Mouse (Mus musculus) neural tube, embryonic 13.5 days (tissue): ENCODE measurements around the gene Mast4. TPM values are rescaled to one million over a fixed set of nuclear protein-coding genes. Genes with fewer than 3 reads are reported as not detected.

Source experiments
- ATAC-seq: fragments of 200-750 bp; cut with Nextera tagmentation; 2 replicates; pipeline ENCODE4 v1.8.0; 2017; ENCODE audit warnings: low read depth, mild to moderate bottlenecking, moderate TSS enrichment, moderate library complexity
- H3K27ac ChIP-seq: fragments of 300-500 bp; sonication (generic); replicated peaks from 2 replicates; pipeline ENCODE4 v1.5.1; 2015; ENCODE audit warnings: moderate library complexity, mild to moderate bottlenecking, inconsistent platforms
- H3K27me3 ChIP-seq: fragments of 300-500 bp; sonication (generic); 2 replicates; pipeline ENCODE4 v1.6.1; 2015; ENCODE audit warnings: mild to moderate bottlenecking, inconsistent platforms
- H3K36me3 ChIP-seq: fragments of 300-500 bp; sonication (generic); 2 replicates; pipeline ENCODE4 v1.6.1; 2015; ENCODE audit warnings: mild to moderate bottlenecking, inconsistent platforms
- H3K4me1 ChIP-seq: fragments of 300-500 bp; sonication (generic); replicated peaks from 2 replicates; pipeline ENCODE4 v1.6.1; 2015; ENCODE audit warnings: inconsistent platforms
- H3K4me2 ChIP-seq: fragments of 300-500 bp; sonication (generic); 2 replicates; pipeline ENCODE4 v1.6.1; 2015; ENCODE audit warnings: inconsistent platforms, mild to moderate bottlenecking, moderate library complexity
- H3K4me3 ChIP-seq: fragments of 300-500 bp; sonication (generic); 2 replicates; pipeline ENCODE4 v1.5.1; 2015; ENCODE audit warnings: mild to moderate bottlenecking, inconsistent platforms
- H3K9ac ChIP-seq: fragments of 300-500 bp; sonication (generic); 2 replicates; pipeline ENCODE4 v1.6.1; 2015; ENCODE audit warnings: moderate library complexity, mild to moderate bottlenecking, inconsistent platforms
- H3K9me3 ChIP-seq: fragments of 300-500 bp; sonication (generic); 2 replicates; pipeline ENCODE4 v1.6.1; 2016; ENCODE audit warnings: inconsistent platforms
- WGBS: fragments of 180-500 bp; shearing (Covaris S2); methylation state at CpG from one replicate; pipeline ENCODE4 v1.1.7; 2015; 5-methylcytosine and 5-hydroxymethylcytosine counted together
- polyA plus RNA-seq: library from polyadenylated mRNA; unstranded; fragments of >200 nt; fragmentation: Nextera tagmentation; extraction: Ambion mirVana; gene quantifications from 2 replicates; pipeline ENCODE4 v1.2.1, GENCODE M21; 2015

The Mast4 gene
- polyA plus RNA-seq, 1 experiment from 2014 or later = 19.5 TPM

DNA sequence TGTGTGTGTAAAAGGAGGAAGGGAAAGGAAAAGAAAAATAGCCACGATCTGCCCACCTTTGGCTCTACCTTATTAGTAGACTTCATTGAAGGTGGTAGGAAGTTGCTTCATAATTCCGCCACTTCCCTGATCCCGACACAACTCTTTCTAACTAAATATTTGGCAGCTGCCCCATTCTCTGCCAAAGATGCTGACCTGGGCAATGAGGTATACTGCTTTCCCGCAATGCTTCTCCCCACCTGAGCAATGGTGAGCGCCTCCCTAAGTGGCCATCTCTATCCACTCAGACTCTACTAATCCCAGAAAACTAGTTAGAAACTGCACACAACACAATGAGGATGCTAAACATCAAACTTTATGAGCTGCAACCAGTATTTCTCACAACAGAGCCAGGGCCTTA, 129.1 kb downstream of the Mast4 start:
- H3K27ac ChIP-seq = no peak overlapping the region
- ATAC-seq = no peak
- no peaks in the 10 kb centered on the region for H3K27me3 ChIP-seq
- no peaks in the 10 kb centered on the region for H3K4me1 ChIP-seq
- H3K9ac ChIP-seq = no peak overlapping the region
- no peaks in the 10 kb centered on the region for H3K36me3 ChIP-seq
- no peak overlapping the region for H3K4me3 ChIP-seq
- H3K9me3 ChIP-seq = no peaks in the 10 kb centered on the region
- WGBS = 94% methylated on average over 5 of the region's 5 CpGs
- H3K4me2 ChIP-seq = no peak overlapping the region

DNA sequence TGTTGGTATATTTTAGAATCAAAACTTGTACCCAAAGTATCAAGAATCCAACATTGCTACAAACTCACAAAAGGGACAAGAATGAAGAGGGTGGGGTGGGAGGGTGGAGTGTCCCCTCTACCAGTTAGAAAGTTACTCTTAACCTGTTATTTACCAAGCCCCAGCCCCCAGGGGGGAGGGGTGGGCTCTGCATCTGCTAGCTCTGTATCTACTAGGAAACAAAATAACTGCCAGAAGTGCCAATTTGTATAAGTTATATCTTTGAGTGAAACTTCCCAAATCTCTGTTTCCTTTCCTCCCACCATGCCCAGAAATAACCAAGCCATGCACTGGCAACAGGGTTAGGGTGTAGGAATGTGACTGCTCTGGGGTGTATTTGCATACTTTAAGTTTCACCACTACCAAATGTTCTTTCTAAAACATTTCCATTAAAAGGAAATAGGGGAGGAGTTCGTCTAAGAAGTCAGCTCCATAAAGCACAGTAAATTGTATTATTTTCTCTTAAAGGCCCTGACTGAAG, 130.9 kb downstream of the Mast4 start:
- Histone ChIP-seq H3K4me3 (no peak overlapping the region), H3K4me2 (no peak overlapping the region), H3K9ac (no peak overlapping the region), H3K4me1 (peaks cover 4% of the 10 kb centered on the region; the same call in 1 of the 2 replicates), H3K27ac (no peak overlapping the region), H3K27me3 (no peaks in the 10 kb centered on the region), H3K9me3 (no peaks in the 10 kb centered on the region), H3K36me3 (no peaks in the 10 kb centered on the region)
- no peak for ATAC-seq
- WGBS = 39% methylated on average over 1 of the region's 1 CpGs

DNA sequence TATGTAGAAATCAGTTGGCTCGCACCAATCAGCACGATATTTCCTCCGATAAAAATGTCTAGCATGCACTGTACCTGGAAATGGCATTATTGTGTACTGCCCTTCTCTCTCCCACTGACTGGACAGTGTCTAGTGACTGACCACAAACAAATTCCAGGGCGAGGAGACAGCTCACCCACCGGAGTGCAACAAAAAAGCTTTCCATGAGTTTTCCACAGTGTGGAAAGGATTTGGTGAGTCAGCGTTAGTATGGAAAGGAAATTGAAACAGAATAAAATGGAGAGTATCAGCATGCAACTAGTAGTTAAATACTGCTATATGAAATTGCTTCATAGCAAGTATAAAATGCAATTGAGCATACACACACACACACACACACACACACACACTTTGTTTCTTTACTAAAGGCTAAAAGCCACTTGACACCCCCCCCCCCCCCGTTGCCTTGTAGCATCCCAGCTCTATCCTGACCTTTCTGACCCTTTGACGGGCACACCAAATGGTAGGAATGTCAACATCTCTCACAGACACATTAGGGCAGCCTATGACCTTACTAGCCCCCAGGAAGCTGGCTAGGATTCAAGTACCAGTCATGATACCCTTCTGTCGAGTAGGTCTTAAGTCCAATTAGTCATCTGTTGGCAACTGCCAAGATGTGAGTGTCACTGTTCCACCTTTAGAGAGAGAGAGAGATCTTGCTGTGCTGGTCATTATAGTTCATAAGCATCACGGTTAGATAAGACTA, 133.1 kb downstream of the Mast4 start:
- H3K36me3 ChIP-seq = no peaks in the 10 kb centered on the region
- no peak overlapping the region for H3K4me3 ChIP-seq
- no peak for ATAC-seq
- no peak overlapping the region for H3K9ac ChIP-seq
- no peak overlapping the region for H3K4me2 ChIP-seq
- peaks cover 8% of the 10 kb centered on the region; the same call in 1 of the 2 replicates for H3K4me1 ChIP-seq
- H3K27ac ChIP-seq = no peak overlapping the region
- WGBS = 80% methylated on average over 10 of the region's 10 CpGs
- no peaks in the 10 kb centered on the region for H3K9me3 ChIP-seq
- H3K27me3 ChIP-seq = no peaks in the 10 kb centered on the region

DNA sequence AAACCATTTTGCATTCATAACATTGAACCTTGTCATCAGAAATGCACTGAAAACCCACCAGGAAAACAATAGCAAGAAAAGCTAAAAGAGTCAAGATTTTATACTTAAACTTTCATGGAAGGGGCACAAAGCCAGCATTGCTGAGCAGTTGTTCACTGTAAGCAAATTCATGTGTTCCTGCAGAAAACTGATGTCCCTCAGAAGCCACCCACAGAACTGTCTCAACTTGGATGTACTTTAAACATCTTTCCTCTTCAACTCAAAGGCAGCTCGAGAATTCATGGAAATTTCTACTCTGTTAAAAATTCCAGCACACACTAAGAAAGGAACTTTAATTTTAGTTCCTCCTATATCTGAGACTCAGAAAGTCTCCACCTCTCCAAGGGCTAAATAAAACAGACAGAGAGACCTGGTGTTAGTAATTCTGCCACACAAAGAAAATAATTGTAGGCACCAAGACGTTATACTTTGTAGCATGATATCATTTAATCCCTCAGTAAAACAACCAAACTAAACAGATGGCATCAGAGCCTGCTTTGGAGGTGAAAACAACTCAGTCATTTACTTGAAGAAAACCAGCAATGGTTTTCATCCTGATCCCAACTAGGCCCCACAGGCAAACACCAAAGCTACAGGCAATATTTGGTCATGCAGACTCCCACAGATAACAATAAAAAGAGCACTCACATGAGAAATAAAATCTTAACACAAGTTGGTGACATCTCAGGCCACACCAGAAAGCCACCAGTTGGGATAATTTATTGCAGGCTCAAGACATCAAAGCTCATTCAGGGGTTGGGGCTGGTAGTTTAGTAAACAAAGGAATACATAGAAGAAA, 134.3 kb downstream of the Mast4 start:
- Histone ChIP-seq H3K27me3 (no peaks in the 10 kb centered on the region), H3K36me3 (no peaks in the 10 kb centered on the region), H3K9me3 (no peaks in the 10 kb centered on the region), H3K4me1 (peaks cover 8% of the 10 kb centered on the region; the same call in 1 of the 2 replicates), H3K27ac (no peak overlapping the region), H3K9ac (no peak overlapping the region), H3K4me3 (no peak overlapping the region), H3K4me2 (no peak overlapping the region)
- 70% methylated on average over 2 of the region's 2 CpGs for WGBS
- no peak for ATAC-seq

DNA sequence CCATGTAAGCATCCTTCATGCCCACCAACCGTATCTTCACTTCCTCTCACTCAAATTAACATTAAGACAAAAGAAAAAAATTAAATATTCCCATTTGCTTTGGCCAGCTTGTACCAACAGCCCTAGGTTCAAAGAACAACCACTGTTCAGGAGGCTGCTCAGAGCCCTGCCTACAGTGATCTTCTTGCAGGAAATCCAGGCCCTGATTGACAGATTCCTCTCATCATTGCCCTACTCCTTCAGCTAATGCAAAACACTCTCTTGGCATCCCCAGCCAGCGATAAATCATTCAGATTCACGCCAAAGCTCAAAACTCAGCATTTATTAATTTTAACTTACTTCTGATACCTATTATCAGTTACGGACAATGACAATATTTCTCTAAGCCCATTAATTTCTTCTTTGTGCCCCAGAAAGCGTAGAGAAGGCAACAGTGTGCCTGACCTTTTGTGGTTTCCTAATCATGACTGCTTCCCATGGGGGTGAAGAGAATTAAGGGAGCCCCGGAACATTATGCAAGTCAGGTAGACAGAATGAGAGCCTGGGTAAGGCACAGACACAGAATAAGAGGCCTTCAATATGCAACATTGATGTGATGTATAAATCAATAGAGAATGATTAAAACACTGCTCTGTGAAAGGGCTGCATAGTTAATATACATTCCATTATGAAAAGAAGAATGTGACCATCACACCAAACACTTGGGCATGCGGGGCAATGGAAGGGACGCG, 135.9 kb downstream of the Mast4 start:
- Histone ChIP-seq H3K9ac (no peak overlapping the region), H3K4me1 (peaks cover 8% of the 10 kb centered on the region; the same call in 1 of the 2 replicates), H3K9me3 (no peaks in the 10 kb centered on the region), H3K27me3 (no peaks in the 10 kb centered on the region), H3K4me2 (no peak overlapping the region), H3K4me3 (no peak overlapping the region), H3K36me3 (no peaks in the 10 kb centered on the region), H3K27ac (0 out of 2 replicates have a peak overlapping the region, but pooled peaks have one; percentile 28)
- WGBS = 76% methylated on average over 9 of the region's 9 CpGs
- no peak for ATAC-seq

DNA sequence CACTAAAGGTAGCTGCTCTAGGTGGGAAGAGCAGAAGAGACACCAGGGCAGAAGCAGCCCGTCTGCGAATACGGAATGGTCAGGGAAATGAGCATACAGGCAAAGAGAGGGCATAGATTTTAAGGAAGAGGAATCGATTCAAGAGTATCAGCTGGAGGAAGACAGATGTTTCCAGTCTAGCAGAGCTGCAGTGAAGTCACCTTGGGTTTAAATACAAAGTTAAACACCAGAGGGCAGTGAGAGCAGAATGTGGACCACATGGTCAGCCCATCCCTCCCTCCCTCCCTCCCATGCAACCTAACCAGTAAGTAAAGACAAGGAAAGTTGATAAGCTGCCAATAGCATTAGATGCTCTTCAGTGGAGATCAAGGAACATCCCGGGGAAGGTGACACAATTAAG, 138.0 kb downstream of the Mast4 start:
- Histone ChIP-seq H3K27me3 (no peaks in the 10 kb centered on the region), H3K4me3 (no peak overlapping the region), H3K4me2 (no peak overlapping the region), H3K9ac (no peak overlapping the region), H3K36me3 (no peaks in the 10 kb centered on the region), H3K27ac (no peak overlapping the region), H3K9me3 (no peaks in the 10 kb centered on the region), H3K4me1 (peaks cover 8% of the 10 kb centered on the region; the same call in 1 of the 2 replicates)
- ATAC-seq = no peak
- 82% methylated on average over 5 of the region's 5 CpGs for WGBS

DNA sequence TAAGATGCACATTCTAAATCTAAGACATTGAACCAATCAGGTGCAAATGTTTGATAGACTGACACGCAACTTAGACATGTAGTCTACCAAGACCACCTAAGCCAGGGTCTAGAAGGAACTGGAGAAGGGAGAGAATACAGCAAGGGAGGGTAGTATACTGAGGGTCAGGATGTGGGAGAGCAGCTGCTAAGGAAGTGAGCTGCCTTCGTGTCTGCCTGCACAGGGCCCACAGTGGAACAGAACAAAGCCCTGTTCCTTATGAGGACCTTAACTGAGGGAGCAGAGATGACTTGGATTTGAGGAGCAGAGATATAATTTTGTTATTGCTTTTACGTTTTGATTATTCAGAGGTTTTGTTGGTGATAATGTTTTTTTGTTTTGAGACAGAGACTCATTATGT, 138.4 kb downstream of the Mast4 start:
- Histone ChIP-seq H3K4me2 (no peak overlapping the region), H3K36me3 (no peaks in the 10 kb centered on the region), H3K27me3 (no peaks in the 10 kb centered on the region), H3K27ac (no peak overlapping the region), H3K4me1 (peaks cover 8% of the 10 kb centered on the region; the same call in 1 of the 2 replicates), H3K9ac (no peak overlapping the region), H3K4me3 (no peak overlapping the region), H3K9me3 (no peaks in the 10 kb centered on the region)
- ATAC-seq = no peak
- WGBS = 85% methylated on average over 3 of the region's 3 CpGs

DNA sequence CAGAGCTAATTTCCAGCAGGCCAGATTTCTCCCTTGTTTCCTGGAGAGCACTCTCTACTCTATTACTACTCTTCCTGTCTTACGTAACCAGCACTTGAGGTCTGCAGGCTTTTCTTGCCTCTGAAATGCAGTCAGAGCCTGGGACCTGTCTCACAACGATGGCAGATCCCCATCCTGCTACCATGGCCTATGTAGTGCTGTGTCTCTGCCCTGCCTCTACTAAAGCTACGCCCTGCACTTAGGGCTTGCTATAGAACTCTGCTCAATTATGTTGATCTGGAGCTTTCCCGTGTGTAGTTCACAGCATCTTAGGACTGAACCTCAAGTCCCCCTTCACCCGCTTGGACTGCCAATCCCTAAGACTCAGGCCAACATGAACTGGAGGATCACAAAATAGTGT, 150.7 kb downstream of the Mast4 start:
- no peaks in the 10 kb centered on the region for H3K9me3 ChIP-seq
- no peak overlapping the region for H3K4me3 ChIP-seq
- WGBS = 89% methylated on average over 5 of the region's 5 CpGs
- H3K36me3 ChIP-seq = no peaks in the 10 kb centered on the region
- H3K27ac ChIP-seq = no peak overlapping the region
- no peak overlapping the region for H3K4me2 ChIP-seq
- no peaks in the 10 kb centered on the region for H3K27me3 ChIP-seq
- ATAC-seq = no peak
- no peak overlapping the region for H3K9ac ChIP-seq
- peaks cover 7% of the 10 kb centered on the region for H3K4me1 ChIP-seq

DNA sequence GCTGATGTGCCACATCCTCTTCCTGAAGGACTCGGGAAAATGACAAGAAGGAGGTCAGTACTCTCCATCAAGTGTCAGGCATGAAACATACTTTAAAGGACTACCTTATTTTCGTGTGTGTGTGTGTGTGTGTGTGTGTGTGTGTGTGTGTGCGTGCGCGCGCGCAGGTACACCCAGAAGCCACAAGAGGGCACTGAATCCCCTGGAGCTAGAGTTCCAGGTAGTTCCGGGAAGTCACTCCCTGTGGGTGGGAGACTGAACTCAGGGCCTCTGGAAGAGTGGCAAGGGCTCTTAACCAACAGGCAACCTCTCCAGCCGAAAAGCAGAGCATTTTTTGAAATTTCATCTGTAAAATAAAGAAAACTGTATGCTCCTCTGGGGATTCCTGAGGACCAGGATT, 152.5 kb downstream of the Mast4 start:
- H3K36me3 ChIP-seq = no peaks in the 10 kb centered on the region
- no peaks in the 10 kb centered on the region for H3K4me1 ChIP-seq
- no peaks in the 10 kb centered on the region for H3K9me3 ChIP-seq
- H3K4me3 ChIP-seq = no peak overlapping the region
- H3K27ac ChIP-seq = no peak overlapping the region
- no peak for ATAC-seq
- H3K4me2 ChIP-seq = no peak overlapping the region
- H3K27me3 ChIP-seq = no peaks in the 10 kb centered on the region
- no peak overlapping the region for H3K9ac ChIP-seq
- 93% methylated on average over 9 of the region's 9 CpGs for WGBS

DNA sequence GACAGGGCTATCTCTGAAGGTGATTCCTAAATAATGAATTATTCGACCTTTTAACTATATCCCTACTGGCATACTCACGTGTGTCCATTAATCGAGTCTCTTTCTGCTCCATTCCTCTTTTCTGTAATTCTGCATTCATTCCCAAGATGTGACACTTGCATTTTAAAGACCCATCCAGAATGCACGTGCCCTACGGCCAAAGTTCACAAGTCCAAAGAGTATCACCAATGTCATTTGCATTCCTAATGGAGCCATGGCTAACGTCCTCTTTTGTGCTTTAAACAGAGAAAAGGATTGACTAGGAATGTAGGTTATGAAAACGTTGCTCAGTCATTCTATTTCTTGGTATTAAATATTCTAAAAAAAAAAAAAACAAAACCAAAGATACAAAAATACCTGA, 157.4 kb downstream of the Mast4 start:
- no peak overlapping the region for H3K9ac ChIP-seq
- no peaks in the 10 kb centered on the region for H3K36me3 ChIP-seq
- no peak for ATAC-seq
- no peak overlapping the region for H3K4me2 ChIP-seq
- WGBS = 29% methylated on average over 7 of the region's 7 CpGs
- H3K4me3 ChIP-seq = no peak overlapping the region
- H3K4me1 ChIP-seq = no peaks in the 10 kb centered on the region
- no peak overlapping the region for H3K27ac ChIP-seq
- no peaks in the 10 kb centered on the region for H3K9me3 ChIP-seq
- no peaks in the 10 kb centered on the region for H3K27me3 ChIP-seq

DNA sequence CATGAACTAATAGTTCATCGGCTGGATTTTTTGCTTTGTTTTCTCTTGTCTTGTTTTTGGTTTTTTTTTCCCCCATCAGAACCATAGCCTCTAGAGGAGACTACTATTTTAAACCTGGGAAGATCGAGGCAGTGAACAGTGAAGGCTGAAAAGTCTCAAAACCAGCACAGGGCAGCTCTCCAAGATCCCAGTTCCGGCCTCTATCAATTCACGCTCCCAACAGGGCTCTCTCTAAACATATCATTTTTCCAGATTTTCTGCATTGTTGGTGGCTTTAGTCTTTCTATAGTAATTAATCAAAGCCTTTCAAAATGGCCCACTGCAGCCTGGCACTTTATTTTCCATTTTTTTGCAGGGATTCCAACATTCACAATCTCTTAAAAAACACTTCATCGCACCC, 159.9 kb downstream of the Mast4 start:
- Histone ChIP-seq H3K27ac (no peak overlapping the region), H3K4me3 (no peak overlapping the region), H3K27me3 (no peaks in the 10 kb centered on the region), H3K4me2 (no peak overlapping the region), H3K4me1 (no peaks in the 10 kb centered on the region), H3K36me3 (no peaks in the 10 kb centered on the region), H3K9me3 (no peaks in the 10 kb centered on the region), H3K9ac (no peak overlapping the region)
- ATAC-seq = no peak
- WGBS = 79% methylated on average over 5 of the region's 5 CpGs
